Comparison of ENCODE assay signal across 8 mouse cellular contexts in the genomic region with DNA sequence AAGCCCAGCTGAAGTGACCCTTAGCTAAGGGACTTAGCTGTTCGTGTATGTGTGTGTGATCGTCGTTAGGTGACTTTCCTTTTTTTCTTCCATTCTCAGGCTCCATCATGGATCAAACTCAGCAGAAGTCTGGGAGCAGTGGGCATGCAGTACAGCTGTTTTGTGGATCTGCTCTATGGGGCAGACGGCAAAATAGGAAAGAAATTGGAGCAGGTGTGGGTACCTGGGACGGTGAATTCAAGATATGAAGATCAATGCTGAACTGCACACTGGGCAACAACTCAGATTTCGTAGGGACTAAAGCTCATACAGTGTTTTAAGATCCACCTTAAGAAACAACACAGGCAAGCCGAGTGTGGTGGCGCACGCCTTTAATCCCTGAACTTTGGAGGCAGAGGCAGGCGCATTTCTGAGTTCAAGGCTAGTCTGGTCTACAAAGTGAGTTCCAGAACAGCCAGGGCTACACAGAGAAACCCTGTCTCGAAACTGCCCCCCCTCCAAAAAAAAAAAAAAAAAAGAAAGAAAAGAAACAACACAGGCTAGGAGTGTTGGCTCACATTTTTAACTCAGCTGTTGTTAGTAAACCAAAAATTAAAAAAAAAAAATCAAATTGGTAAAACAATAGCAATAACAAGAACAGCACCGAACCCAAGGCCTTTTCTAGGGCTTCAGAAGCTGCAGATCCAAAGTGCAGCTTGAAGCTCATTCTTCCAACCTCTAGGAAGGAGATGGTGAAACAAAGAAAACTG. TPM values are rescaled to one million over a fixed set of nuclear protein-coding genes. Genes with fewer than 3 reads are reported as not detected.
DNase-seq lines count a peak whose midpoint lies in the region; ATAC-seq and TF ChIP-seq lines count a peak whose summit lies in the region.

No protein-coding gene starts in this region.

- peaks cover 2% of the 10 kb centered on the region; the same call in 1 of the 2 replicates for H3K9me3 ChIP-seq in erythroblast, embryonic 14.5 days (ENCODE audit: control insufficient read depth, low read length)
- no peaks in the 10 kb centered on the region for H3K9me3 ChIP-seq in liver, embryonic 11.5 days (ENCODE audit: control insufficient read depth, low read length)
- H3K9me3 ChIP-seq in stomach, postnatal 0 days (ENCODE audit: control insufficient read depth, low read length), result no peaks in the 10 kb centered on the region

- peaks cover 79% of the 10 kb centered on the region for H3K4me1 ChIP-seq in erythroblast, embryonic 14.5 days (ENCODE audit: control insufficient read depth)
- H3K4me1 ChIP-seq in testis, adult 2 months (ENCODE audit: control insufficient read depth, insufficient read depth, low read length), result peaks cover 15% of the 10 kb centered on the region
- peaks cover 11% of the 10 kb centered on the region for H3K4me1 ChIP-seq in liver, embryonic 11.5 days (replicated peaks; ENCODE audit: control insufficient read depth, insufficient read depth, low read length)
- no peaks in the 10 kb centered on the region for H3K4me1 ChIP-seq in stomach, postnatal 0 days (replicated peaks; ENCODE audit: control insufficient read depth, insufficient read depth)

- ATAC-seq in erythroblast, adult 5-6 weeks (replicated peaks; ENCODE audit: low FRiP score, poor library complexity, severe bottlenecking), result no peak
- ATAC-seq in liver, embryonic 11.5 days (replicated peaks; ENCODE audit: low FRiP score), result no peak
- ATAC-seq in stomach, postnatal 0 days (ENCODE audit: low FRiP score, low TSS enrichment), result no peak

- DNase-seq in testis, postnatal 10 days (ENCODE audit: low spot score), result no peak
- DNase-seq in liver, embryonic 11.5 days (ENCODE audit: low spot score), result no peak
- no peak for DNase-seq in stomach, postnatal 0 days (ENCODE audit: low spot score)
- no peak for DNase-seq in adipocyte (ENCODE audit: low spot score)
- no peak for DNase-seq in layer of hippocampus, adult 9-10 months (ENCODE audit: low spot score)

- H3K27me3 ChIP-seq in erythroblast, embryonic 14.5 days (ENCODE audit: control insufficient read depth), result no peaks in the 10 kb centered on the region
- no peaks in the 10 kb centered on the region for H3K27me3 ChIP-seq in testis, adult 2 months (ENCODE audit: control insufficient read depth, insufficient read depth, low read length)
- H3K27me3 ChIP-seq in liver, embryonic 11.5 days (replicated peaks; ENCODE audit: control insufficient read depth, insufficient read depth, low read length), result no peaks in the 10 kb centered on the region
- H3K27me3 ChIP-seq in stomach, postnatal 0 days (ENCODE audit: control insufficient read depth, insufficient read depth, low read length), result no peaks in the 10 kb centered on the region

- no peak for TF ChIP-seq POLR2A in testis, adult 2 months (IDR thresholded peaks at IDR 0.05; ENCODE audit: control insufficient read depth, low read depth, low read length)

- H3K4me3 ChIP-seq in erythroblast, embryonic 14.5 days (replicated peaks), result peak overlapping the region; percentile 97
- H3K4me3 ChIP-seq in testis, adult 2 months (ENCODE audit: control insufficient read depth, low read depth, low read length), result no peak overlapping the region; the same call in 1 of the 2 replicates
- peak overlapping the region; percentile 94 for H3K4me3 ChIP-seq in liver, embryonic 11.5 days (ENCODE audit: low read depth, low read length)
- peak overlapping the region; percentile 68 for H3K4me3 ChIP-seq in stomach, postnatal 0 days (ENCODE audit: low read depth, low read length)

- peak overlapping the region; percentile 70 for H3K4me2 ChIP-seq in liver, embryonic 11.5 days
- peak overlapping the region; percentile 38 for H3K4me2 ChIP-seq in stomach, postnatal 0 days (replicated peaks; ENCODE audit: low read depth)

- no peak for TF ChIP-seq EP300 in stomach, postnatal 0 days (optimal IDR thresholded peaks at IDR 0.05)

- no peak for TF ChIP-seq CTCF in testis, adult 2 months (IDR thresholded peaks at IDR 0.05; ENCODE audit: control insufficient read depth, insufficient read depth, insufficient replicate concordance, low read depth, low read length)
- TF ChIP-seq CTCF in stomach, postnatal 0 days (IDR thresholded peaks at IDR 0.05; ENCODE audit: low read depth), result no peak

- H3K27ac ChIP-seq in testis, adult 2 months (ENCODE audit: control insufficient read depth, insufficient read depth, low read depth, low read length), result peak overlapping the region; percentile 29
- no peak overlapping the region for H3K27ac ChIP-seq in liver, embryonic 11.5 days (ENCODE audit: low read depth, low read length)
- no peak overlapping the region for H3K27ac ChIP-seq in stomach, postnatal 0 days (replicated peaks)

- peak overlapping the region; percentile 58; the same call in 1 of the 2 replicates for H3K9ac ChIP-seq in liver, embryonic 11.5 days (ENCODE audit: low read depth, low read length)
- no peak overlapping the region for H3K9ac ChIP-seq in stomach, postnatal 0 days (ENCODE audit: low read length)

- peaks cover 26% of the 10 kb centered on the region for H3K36me3 ChIP-seq in erythroblast, embryonic 14.5 days (ENCODE audit: control insufficient read depth)
- H3K36me3 ChIP-seq in testis, adult 2 months (ENCODE audit: control insufficient read depth, insufficient read depth, low read length), result no peaks in the 10 kb centered on the region
- peaks cover 2% of the 10 kb centered on the region; the same call in 1 of the 2 replicates for H3K36me3 ChIP-seq in liver, embryonic 11.5 days (ENCODE audit: control insufficient read depth, insufficient read depth, low read length)
- no peaks in the 10 kb centered on the region for H3K36me3 ChIP-seq in stomach, postnatal 0 days (ENCODE audit: control insufficient read depth, insufficient read depth, low read length)

- 79% methylated on average over 12 of the region's 12 CpGs for WGBS in liver, embryonic 11.5 days
- 77% methylated on average over 12 of the region's 12 CpGs for WGBS in stomach, postnatal 0 days

RNA-seq across cellular contexts. Expression of gene Vrk1, which starts 0.7 kb away (rescaled TPM):
- polyA plus RNA-seq in erythroblast, embryonic 14.5 days (2012), result 5.3 and 6.7 TPM in 2 replicates
- total RNA-seq in erythroblast, adult 5-6 weeks (2015; ENCODE audit: low replicate concordance), result 13.8 and 37.2 TPM in 2 replicates
- total RNA-seq in erythroblast, adult 5-6 weeks (2017; ENCODE audit: low replicate concordance), result 38.2 and 50.0 TPM in 2 replicates
- 9.2 and 11.6 TPM in 2 replicates for polyA plus RNA-seq in testis, adult 2 months (2012; rRNA removed)
- 161 and 179 TPM in 2 replicates for polyA plus RNA-seq in liver, embryonic 11.5 days (2014; fragmentation: Nextera tagmentation; extraction: Ambion mirVana)
- polyA plus RNA-seq in stomach, postnatal 0 days (2015; fragmentation: Nextera tagmentation; extraction: Ambion mirVana), result 23.9 and 26.7 TPM in 2 replicates
